Mouse (Mus musculus) liver (tissue): ENCODE data around the gene S100pbp.
A peak's percentile ranks its signal among the peaks of the same experiment; 100 is the strongest.

Experiments used
- DNase-seq: peaks from one replicate; pipeline ENCODE4 v3.0.0-alpha.2; 2020; ENCODE audit warnings: mixed read lengths

S100pbp gene

GRCm38 (mm10) chr4:129125736-129126451 is 63.6 kb downstream of the S100pbp start:
- peak; percentile 49 for DNase-seq

GRCm38 (mm10) chr4:129124652-129125146 is 64.8 kb downstream of the S100pbp start:
- no peak for DNase-seq

- no peak for DNase-seq
Observed at GRCm38 (mm10) chr4:129122719-129123118, 66.8 kb downstream of the S100pbp start.

- DNase-seq = no peak
Observed at GRCm38 (mm10) chr4:129122107-129122506, 67.4 kb downstream of the S100pbp start.

- no peak for DNase-seq
Observed at GRCm38 (mm10) chr4:129121569-129122086, 67.9 kb downstream of the S100pbp start, which contains the start of gene Hpca. Gene Hpca, minus strand, starts transcription at chr4:129122036.

GRCm38 (mm10) chr4:129120520-129121445 is 68.7 kb downstream of the S100pbp start:
- DNase-seq = peak; percentile 71

GRCm38 (mm10) chr4:129119708-129120107 is 69.8 kb downstream of the S100pbp start:
- no peak for DNase-seq

GRCm38 (mm10) chr4:129117720-129118510 is 71.6 kb downstream of the S100pbp start:
- no peak for DNase-seq

- no peak for DNase-seq
Observed at GRCm38 (mm10) chr4:129116703-129117102, 72.8 kb downstream of the S100pbp start.

GRCm38 (mm10) chr4:129113083-129113988 is 76.2 kb downstream of the S100pbp start:
- DNase-seq = peak; percentile 82

- DNase-seq = peak; percentile 20
Observed at GRCm38 (mm10) chr4:129112231-129112630, 77.3 kb downstream of the S100pbp start.

GRCm38 (mm10) chr4:129111350-129111749 is 78.2 kb downstream of the S100pbp start:
- DNase-seq = no peak

- DNase-seq = no peak
Observed at GRCm38 (mm10) chr4:129110804-129111203, 78.7 kb downstream of the S100pbp start.

- no peak for DNase-seq
Observed at GRCm38 (mm10) chr4:129108624-129109023, 80.9 kb downstream of the S100pbp start.

- no peak for DNase-seq
Observed at GRCm38 (mm10) chr4:129107348-129107899, 82.1 kb downstream of the S100pbp start.

GRCm38 (mm10) chr4:129106073-129106472 is 83.5 kb downstream of the S100pbp start:
- no peak for DNase-seq

- peak; percentile 31 for DNase-seq
Observed at GRCm38 (mm10) chr4:129105356-129105755, 84.2 kb downstream of the S100pbp start, which contains the start of gene Tmem54. Gene Tmem54, plus strand, starts transcription at chr4:129105548.

- DNase-seq = peak; percentile 36
Observed at GRCm38 (mm10) chr4:129102133-129102829, 87.2 kb downstream of the S100pbp start.
